Mouse (Mus musculus) kidney, embryonic 16.5 days (tissue): ENCODE measurements at regions not wholly inside any gene's neighbourhood (a gene's known extent, or its start where the extent isn't known, plus 50 kb on each side); places are given as distances from the start of the nearest gene placed in this dataset.

Experiments
- ATAC-seq: fragments of 200-750 bp; cut with Nextera tagmentation; 2 replicates; pipeline ENCODE4 v1.8.0; 2017; ENCODE audit warnings: moderate TSS enrichment; ENCODE audit not compliant: low FRiP score, low TSS enrichment
- H3K27ac ChIP-seq: fragments of 300-500 bp; sonication (generic); 2 replicates; pipeline ENCODE4 v1.5.1; 2014; ENCODE audit warnings: low read length
- H3K27me3 ChIP-seq: fragments of 300-500 bp; sonication (generic); 2 replicates; pipeline ENCODE4 v1.6.1; 2014; ENCODE audit warnings: low read length, control low read depth, mixed read lengths; ENCODE audit not compliant: insufficient read depth
- H3K36me3 ChIP-seq: fragments of 300-500 bp; sonication (generic); 2 replicates; pipeline ENCODE4 v1.6.1; 2014; ENCODE audit warnings: low read length, control low read depth, mixed read lengths; ENCODE audit not compliant: insufficient read depth
- H3K4me1 ChIP-seq: fragments of 300-500 bp; sonication (generic); 2 replicates; pipeline ENCODE4 v1.6.1; 2014; ENCODE audit warnings: low read length, control low read depth, mixed read lengths; ENCODE audit not compliant: insufficient read depth
- H3K4me2 ChIP-seq: fragments of 300-500 bp; sonication (generic); replicated peaks from 2 replicates; pipeline ENCODE4 v1.6.1; 2014; ENCODE audit warnings: low read depth, low read length
- H3K4me3 ChIP-seq: fragments of 300-500 bp; sonication (generic); 2 replicates; pipeline ENCODE4 v1.5.1; 2014; ENCODE audit warnings: mild to moderate bottlenecking, low read length
- H3K9ac ChIP-seq: fragments of 300-500 bp; sonication (generic); replicated peaks from 2 replicates; pipeline ENCODE4 v1.6.1; 2014; ENCODE audit warnings: low read length
- H3K9me3 ChIP-seq: fragments of 300-500 bp; sonication (generic); 2 replicates; pipeline ENCODE4 v1.6.1; 2016; ENCODE audit warnings: low read length, control low read depth
- WGBS: fragments of 180-500 bp; shearing (Covaris S2); extraction: QIAGEN DNeasy Blood & Tissue Kit; methylation state at CpG from one replicate; pipeline ENCODE4 v1.1.7; 2014; 5-methylcytosine and 5-hydroxymethylcytosine counted together

DNA sequence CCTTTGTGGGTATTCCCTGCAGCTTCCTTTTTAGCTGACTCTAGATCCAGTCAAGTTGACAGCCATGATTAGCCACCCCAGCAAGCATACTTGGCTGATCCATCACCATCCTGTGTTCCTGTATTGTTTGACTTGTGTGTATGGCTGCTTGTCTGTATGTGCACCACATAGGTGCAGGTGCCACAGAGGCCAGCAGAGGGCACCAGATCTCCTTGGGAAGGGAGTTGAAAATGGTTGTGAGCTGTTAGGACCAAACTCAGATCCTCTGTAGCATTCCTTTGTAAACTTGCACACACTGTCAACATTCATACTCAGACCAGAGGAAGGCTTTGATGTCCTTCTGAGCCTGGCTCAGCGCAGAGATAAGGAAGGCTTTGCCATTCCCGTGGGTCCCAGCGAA, 169.0 kb upstream of the Sfswap start:
- Histone ChIP-seq H3K27ac (no peak overlapping the region), H3K4me3 (no peak overlapping the region), H3K9me3 (peaks cover 4% of the 10 kb centered on the region; the same call in 1 of the 2 replicates), H3K9ac (no peak overlapping the region), H3K27me3 (no peaks in the 10 kb centered on the region), H3K36me3 (no peaks in the 10 kb centered on the region), H3K4me2 (no peak overlapping the region), H3K4me1 (no peaks in the 10 kb centered on the region)
- no peak for ATAC-seq
- WGBS, result 94% methylated on average over 3 of the region's 3 CpGs

DNA sequence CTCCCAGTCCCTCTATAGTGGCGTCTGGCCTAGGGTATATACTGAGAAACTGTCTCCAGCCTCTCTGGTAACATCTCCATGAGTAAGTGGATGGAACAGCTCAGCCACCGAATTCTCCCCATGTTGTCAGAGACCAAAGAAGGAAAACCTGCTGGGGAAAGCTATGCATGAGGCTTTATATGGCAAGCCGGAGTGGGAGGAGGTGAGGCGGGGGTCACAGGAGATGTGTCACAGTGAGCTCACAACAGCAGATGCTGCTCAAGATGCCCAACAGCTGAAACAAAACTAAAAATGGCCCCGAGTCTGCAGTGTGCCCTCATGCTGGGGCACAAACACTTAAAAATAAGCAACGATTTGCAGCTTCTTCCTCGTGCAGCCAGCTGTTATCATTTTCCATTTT, 162.5 kb upstream of the Sfswap start:
- Histone ChIP-seq H3K27ac (no peak overlapping the region), H3K27me3 (no peaks in the 10 kb centered on the region), H3K36me3 (no peaks in the 10 kb centered on the region), H3K9me3 (no peaks in the 10 kb centered on the region), H3K4me3 (no peak overlapping the region), H3K4me1 (no peaks in the 10 kb centered on the region), H3K9ac (no peak overlapping the region), H3K4me2 (no peak overlapping the region)
- 63% methylated on average over 7 of the region's 7 CpGs for WGBS
- no peak for ATAC-seq

DNA sequence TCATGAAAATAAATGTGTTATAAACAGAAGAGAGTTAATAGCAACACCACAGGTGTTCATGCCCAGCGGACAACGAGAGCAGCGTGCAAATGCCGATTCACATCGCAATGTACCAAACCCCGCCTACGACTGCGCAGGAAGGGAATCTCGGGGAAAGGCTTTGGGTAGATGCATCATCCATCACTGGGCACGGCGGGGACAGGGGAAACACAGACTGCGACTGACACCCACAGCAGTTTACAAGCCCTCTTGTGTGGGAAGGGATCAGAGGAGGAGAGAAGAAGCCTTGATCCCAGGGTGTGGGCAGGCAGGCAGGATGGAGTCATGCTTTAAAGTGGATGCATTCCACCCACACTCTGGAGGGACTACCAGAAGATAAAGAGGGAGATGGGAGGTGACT, 157.0 kb upstream of the Sfswap start:
- Histone ChIP-seq H3K4me3 (no peak overlapping the region), H3K9ac (no peak overlapping the region), H3K36me3 (no peaks in the 10 kb centered on the region), H3K27me3 (no peaks in the 10 kb centered on the region), H3K4me1 (no peaks in the 10 kb centered on the region), H3K9me3 (no peaks in the 10 kb centered on the region), H3K27ac (no peak overlapping the region), H3K4me2 (no peak overlapping the region)
- no peak for ATAC-seq
- 68% methylated on average over 12 of the region's 12 CpGs for WGBS

DNA sequence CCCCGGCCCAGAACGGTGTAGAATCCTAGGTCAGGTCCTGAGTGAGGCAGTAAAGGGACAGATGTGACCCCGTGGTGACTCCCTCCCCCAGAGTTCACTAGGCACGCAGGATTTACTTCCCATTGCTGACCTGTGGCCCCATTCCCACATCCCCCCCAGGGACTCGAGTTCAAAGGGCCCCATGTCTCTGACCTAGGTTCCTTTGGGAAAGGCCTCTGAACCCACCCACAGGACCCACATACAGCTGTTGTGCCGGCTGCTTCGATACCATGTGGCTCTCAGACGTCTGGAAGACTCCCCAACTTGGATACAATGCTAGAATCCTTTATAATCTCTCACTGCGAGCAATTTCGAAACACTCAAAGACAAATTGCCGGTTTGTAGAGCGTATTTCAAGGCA, 151.0 kb upstream of the Sfswap start:
- ATAC-seq, result no peak
- no peak overlapping the region for H3K9ac ChIP-seq
- H3K4me1 ChIP-seq, result peaks cover 7% of the 10 kb centered on the region
- H3K9me3 ChIP-seq, result no peaks in the 10 kb centered on the region
- H3K27ac ChIP-seq, result no peak overlapping the region
- no peaks in the 10 kb centered on the region for H3K27me3 ChIP-seq
- H3K4me3 ChIP-seq, result no peak overlapping the region
- WGBS, result 37% methylated on average over 12 of the region's 12 CpGs
- H3K4me2 ChIP-seq, result no peak overlapping the region
- H3K36me3 ChIP-seq, result no peaks in the 10 kb centered on the region

DNA sequence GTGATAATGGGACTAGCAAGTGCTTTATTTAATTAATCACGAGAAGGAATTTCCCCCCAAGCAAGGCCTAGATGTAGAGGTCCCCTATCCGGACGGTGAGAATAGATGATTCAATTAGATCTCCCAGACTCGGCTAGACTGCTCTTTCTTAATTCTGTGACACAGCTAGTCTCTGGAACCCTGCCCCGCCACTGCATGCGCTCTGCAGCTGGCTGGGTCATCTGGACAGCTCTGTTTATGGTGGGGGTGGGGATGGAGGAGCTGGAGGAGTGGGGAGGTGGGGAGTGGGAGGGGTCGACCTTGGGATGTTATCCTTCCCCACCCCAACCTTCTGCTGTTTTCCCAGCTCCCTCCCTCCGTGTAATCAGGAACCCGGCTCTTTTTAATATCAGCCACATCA, 147.5 kb upstream of the Sfswap start:
- Histone ChIP-seq H3K36me3 (no peaks in the 10 kb centered on the region), H3K4me3 (no peak overlapping the region), H3K4me1 (peaks cover 7% of the 10 kb centered on the region), H3K9ac (no peak overlapping the region), H3K27ac (no peak overlapping the region), H3K9me3 (no peaks in the 10 kb centered on the region), H3K4me2 (no peak overlapping the region), H3K27me3 (no peaks in the 10 kb centered on the region)
- ATAC-seq, result no peak
- 7% methylated on average over 9 of the region's 9 CpGs for WGBS

DNA sequence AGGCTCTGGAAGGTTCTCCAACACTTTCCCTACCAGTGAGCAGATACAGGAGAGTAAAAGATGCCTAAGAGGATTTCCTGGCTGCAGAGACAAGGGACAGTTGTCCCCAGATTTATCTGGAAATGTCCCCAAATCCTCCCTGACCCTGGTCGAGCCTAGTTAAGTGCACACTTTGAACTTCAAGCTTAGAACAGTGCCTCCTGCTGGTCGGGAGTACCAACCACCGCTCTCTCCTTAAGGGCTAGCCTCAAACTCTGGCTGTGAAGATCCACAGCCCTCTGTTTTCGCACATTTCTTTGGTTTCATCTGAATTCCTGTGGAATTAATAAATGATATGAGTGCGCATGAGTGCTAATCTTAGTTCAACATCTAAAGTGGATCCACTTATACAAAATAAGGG, 146.1 kb upstream of the Sfswap start:
- Histone ChIP-seq H3K27ac (no peak overlapping the region), H3K9me3 (no peaks in the 10 kb centered on the region), H3K4me3 (no peak overlapping the region), H3K4me2 (no peak overlapping the region), H3K27me3 (no peaks in the 10 kb centered on the region), H3K36me3 (no peaks in the 10 kb centered on the region), H3K4me1 (peaks cover 7% of the 10 kb centered on the region), H3K9ac (no peak overlapping the region)
- ATAC-seq, result no peak
- 94% methylated on average over 5 of the region's 5 CpGs for WGBS

DNA sequence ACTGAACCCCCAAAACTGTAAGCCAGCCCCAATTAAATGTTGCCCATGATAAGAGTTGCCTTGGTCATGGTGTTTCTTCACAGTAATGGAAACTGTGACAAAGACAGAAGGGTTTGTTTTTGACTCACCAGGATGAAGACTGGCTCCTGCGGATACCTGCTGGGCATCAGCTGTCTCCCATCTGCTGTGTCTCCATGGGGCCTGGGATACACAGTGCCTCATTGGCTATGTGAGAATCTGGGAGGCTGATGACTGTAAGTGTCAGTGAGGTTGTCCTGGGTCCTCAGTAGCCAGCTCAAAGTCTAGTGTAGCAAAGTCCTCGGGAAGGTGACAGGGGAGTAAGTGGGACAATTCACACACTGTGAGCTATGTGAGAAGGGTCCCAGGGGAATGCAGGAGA, 139.5 kb upstream of the Sfswap start:
- no peak for ATAC-seq
- WGBS, result 78% methylated on average over 2 of the region's 2 CpGs
- H3K4me2 ChIP-seq, result no peak overlapping the region

DNA sequence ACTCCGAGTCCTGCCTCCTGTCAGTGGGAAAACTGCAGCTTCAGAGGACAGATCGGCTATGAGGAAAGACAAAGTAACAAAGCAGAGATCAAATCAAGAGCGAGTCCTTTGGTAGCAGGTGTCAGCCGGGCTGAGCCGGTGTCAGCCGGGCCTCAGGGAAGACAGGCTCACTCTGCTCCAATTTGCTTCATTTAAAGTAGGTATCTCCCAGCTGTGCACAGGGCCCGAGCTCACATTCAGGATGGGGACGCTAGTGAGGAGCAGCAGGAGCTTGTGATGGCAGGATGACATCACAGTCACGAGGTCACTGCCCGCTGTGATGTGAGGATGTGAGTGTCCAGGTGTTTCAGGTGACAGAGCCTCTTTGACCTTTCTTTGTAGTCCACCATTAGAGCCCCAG, 137.8 kb upstream of the Sfswap start:
- WGBS, result 76% methylated on average over 10 of the region's 10 CpGs
- Histone ChIP-seq H3K4me3 (no peak overlapping the region), H3K4me2 (no peak overlapping the region), H3K27ac (no peak overlapping the region), H3K27me3 (no peaks in the 10 kb centered on the region), H3K9ac (no peak overlapping the region), H3K36me3 (no peaks in the 10 kb centered on the region), H3K4me1 (no peaks in the 10 kb centered on the region), H3K9me3 (no peaks in the 10 kb centered on the region)
- ATAC-seq, result no peak

More for the DNA sequence above, 139.5 kb upstream of the Sfswap start:
- no peaks in the 10 kb centered on the region for H3K36me3 ChIP-seq
- H3K9ac ChIP-seq, result no peak overlapping the region
- no peak overlapping the region for H3K27ac ChIP-seq
- H3K27me3 ChIP-seq, result no peaks in the 10 kb centered on the region
- H3K4me1 ChIP-seq, result no peaks in the 10 kb centered on the region
- H3K9me3 ChIP-seq, result no peaks in the 10 kb centered on the region
- no peak overlapping the region for H3K4me3 ChIP-seq

DNA sequence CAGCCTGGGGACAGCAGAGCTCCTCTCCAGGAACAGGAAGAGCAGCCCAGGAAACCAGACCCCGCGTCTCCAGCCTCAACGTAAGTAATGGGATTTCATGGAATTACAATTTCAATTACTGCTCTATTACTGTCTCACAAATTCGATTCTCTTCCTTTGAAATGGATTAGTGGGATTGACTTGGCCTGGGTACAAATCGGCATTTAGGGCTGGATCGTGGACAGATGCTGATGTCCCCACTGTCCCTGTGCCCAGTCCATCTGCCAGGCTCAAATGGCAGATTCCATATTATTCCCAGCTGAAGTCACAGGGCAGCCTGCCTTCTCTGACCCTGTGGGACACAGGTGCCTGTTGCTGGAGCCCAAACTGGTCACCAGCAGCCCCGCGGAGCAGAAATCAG, 136.0 kb upstream of the Sfswap start:
- H3K36me3 ChIP-seq, result no peaks in the 10 kb centered on the region
- H3K9ac ChIP-seq, result no peak overlapping the region
- no peaks in the 10 kb centered on the region for H3K4me1 ChIP-seq
- WGBS, result 81% methylated on average over 8 of the region's 8 CpGs
- H3K4me3 ChIP-seq, result no peak overlapping the region
- H3K27ac ChIP-seq, result no peak overlapping the region
- no peaks in the 10 kb centered on the region for H3K27me3 ChIP-seq
- no peak for ATAC-seq
- H3K9me3 ChIP-seq, result no peaks in the 10 kb centered on the region
- H3K4me2 ChIP-seq, result no peak overlapping the region

DNA sequence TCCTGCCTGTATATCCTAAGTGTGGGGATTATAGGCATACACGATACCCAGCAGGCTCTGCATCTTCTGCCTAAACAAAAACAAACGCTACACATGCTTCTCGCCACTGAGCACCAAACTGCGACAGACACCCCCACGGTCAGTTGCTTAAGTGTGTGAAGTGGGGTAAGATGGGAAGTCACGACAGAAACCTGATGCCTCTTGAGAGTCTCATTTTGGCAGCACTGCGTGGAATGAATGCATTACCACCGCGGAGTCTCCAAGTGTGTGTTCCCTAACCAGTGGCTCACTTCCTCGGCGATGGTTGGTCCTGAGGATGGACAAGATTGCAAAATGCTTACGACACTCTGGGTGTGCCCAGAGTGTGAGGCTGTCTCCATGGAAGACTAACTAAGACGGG, 133.8 kb upstream of the Sfswap start:
- H3K4me2 ChIP-seq, result no peak overlapping the region
- WGBS, result 60% methylated on average over 13 of the region's 13 CpGs
- no peaks in the 10 kb centered on the region for H3K9me3 ChIP-seq
- no peaks in the 10 kb centered on the region for H3K27me3 ChIP-seq
- no peak overlapping the region for H3K4me3 ChIP-seq
- no peaks in the 10 kb centered on the region for H3K4me1 ChIP-seq
- no peak overlapping the region for H3K27ac ChIP-seq
- ATAC-seq, result no peak
- H3K9ac ChIP-seq, result no peak overlapping the region
- H3K36me3 ChIP-seq, result no peaks in the 10 kb centered on the region

DNA sequence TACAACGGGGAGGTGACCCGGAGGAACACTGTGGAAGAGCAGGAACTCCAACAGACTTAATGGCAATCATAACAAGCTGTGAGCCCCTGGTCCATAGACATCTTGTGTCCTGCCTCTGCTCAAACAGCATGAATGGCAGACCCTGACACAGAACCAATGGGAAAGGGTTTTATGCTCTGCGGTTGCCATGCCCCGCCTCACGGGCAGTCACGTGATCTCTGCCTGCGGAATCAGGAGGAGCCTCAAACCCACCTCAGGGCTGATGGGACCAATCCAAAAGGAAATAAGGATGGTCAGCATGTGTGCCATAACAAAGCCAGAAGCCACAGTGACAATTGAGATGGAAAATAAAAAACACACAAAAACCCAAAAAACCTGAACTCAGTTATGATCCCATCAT, 120.2 kb upstream of the Sfswap start:
- H3K27me3 ChIP-seq, result 0 out of 2 replicates have a peak, but pooled peaks cover 2% of the 10 kb centered on the region
- no peak overlapping the region for H3K4me3 ChIP-seq
- H3K27ac ChIP-seq, result no peak overlapping the region
- H3K9ac ChIP-seq, result no peak overlapping the region
- no peak for ATAC-seq
- no peaks in the 10 kb centered on the region for H3K4me1 ChIP-seq
- no peak overlapping the region for H3K4me2 ChIP-seq
- 83% methylated on average over 7 of the region's 7 CpGs for WGBS
- H3K9me3 ChIP-seq, result peaks cover 3% of the 10 kb centered on the region; the same call in 1 of the 2 replicates
- H3K36me3 ChIP-seq, result no peaks in the 10 kb centered on the region
